Mouse (Mus musculus) kidney, postnatal 10 days (tissue): Measurements from ENCODE around the gene Ptger4.

Experiments
- DNase-seq: peaks from one replicate; pipeline ENCODE4 v3.0.0; 2021; ENCODE audit warnings: mixed read lengths

The Ptger4 gene

DNA sequence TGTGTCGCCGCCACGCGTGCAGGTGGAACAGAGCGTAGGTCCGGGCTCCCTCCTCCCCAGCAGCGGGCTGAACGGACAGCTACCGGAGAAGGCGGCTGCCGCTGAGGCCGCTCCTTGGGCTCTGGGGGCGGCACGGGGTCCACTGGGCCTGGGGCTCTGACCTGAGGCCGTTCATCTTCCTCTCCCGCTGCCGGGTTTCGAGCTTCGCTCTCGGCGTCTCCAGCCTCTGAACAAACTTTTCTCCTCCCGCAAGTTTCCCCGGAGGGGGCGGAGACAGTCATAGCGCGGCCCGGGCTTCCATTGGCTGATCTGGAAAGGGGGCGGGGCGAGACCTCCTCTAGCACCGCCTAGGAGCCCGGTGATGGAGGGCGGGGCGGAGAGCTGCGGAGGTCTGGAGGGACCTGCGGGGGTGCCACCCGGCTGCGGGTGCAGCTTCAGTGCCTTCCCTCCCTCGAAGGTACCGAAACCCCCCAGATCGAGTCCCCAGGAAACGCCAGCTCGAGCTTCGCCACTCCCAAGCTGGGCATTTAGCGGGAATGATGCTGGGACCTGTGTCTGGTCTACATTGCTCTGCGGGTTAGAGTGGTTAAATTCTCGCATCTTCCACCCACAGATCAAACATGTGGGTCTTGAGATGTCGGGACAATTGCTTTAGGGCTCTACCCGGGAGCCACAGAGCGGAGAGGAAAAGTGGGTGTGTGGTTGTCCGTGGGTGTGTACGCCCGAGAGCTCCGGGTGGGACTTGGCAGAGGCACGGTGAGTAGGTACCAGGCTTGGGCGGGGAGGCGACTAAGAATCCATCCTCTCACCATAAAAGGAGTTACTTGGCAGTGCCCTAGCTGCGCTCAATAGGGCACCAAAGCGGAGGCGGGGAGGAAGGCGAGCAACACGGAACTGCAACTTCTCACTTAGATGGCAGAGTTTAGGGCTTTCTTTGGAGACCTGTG is at the start of gene Ptger4:
Gene Ptger4 (minus strand): TSS at position 229 of the 947 bp plus-strand sequence.
- peak; percentile 96 for DNase-seq

DNA sequence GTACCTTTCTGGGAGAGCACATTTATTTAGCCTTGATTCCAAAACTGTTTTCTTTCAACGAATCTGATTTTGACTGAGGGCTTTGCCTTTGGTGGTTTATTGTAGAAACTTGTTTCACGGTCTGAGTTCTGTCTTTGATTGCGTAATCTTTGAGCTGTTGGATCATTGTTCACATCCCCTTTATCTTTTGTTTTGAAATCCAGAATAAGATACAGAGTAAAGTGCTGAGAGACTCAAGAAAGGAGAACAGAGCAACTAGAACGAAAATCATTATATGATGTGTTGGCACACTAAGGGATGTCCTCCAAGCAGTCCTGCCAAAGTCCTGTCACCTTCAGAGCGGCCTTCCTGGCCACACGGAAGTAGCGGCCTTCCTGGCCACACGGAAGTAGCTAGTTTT is 44.4 kb upstream of the Ptger4 start:
- no peak for DNase-seq

DNA sequence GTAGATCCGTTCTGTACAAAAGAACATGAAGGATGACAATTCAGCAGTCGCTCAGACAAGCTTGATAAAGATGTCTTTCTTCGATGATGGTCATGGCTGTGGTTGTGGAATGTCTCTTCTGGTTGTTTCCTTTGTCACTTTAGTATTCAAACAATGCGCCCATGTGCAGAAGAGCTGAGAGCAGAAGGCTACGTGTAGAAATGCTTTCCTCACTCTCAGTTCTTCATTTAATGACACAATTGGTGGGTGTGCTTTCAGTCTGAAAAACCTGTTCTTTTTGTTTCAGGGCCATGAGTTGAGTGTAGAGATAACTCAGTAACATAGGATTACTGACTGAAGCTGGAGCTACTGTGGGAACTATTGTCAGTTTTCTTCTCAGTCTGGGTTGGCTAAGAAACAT is 43.1 kb upstream of the Ptger4 start:
- no peak for DNase-seq

DNA sequence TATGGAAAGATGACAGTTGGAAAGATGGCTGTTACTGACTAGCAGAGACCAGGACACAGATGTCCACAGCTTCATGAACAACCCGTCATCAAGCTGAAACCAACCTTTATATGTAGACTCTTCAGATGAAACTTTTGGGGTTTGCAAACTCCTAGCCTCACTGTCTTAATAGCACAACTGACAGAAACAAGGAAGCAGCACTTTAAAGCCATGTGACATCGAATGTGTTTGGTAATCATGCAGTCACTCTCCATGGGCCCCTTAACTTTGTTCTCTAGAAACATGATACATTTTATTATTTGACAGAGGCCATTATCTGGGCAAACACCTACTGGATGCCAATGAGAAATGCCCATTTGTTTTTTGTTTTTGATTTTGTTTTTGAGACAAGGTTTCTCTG is 37.3 kb upstream of the Ptger4 start:
- no peak for DNase-seq

DNA sequence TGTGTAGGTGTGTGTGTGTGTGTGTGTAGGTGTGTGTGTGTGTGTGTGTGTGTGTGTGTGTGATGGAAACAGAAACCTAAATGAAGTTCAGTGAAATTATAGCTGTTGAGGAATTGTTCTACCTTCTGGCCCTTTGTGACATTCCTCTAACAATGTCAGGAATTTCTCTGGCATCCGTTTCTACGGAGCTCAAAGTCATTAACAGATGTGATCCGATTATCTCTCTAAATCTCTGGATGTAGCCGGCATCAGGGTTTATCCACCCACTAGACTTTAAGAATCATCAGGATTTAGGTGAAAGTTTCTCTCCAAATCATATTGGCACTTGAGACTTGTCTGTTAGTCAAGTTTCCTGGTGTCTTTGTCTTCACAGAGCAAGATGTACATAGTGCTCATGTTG is 35.8 kb upstream of the Ptger4 start:
- DNase-seq, result no peak

DNA sequence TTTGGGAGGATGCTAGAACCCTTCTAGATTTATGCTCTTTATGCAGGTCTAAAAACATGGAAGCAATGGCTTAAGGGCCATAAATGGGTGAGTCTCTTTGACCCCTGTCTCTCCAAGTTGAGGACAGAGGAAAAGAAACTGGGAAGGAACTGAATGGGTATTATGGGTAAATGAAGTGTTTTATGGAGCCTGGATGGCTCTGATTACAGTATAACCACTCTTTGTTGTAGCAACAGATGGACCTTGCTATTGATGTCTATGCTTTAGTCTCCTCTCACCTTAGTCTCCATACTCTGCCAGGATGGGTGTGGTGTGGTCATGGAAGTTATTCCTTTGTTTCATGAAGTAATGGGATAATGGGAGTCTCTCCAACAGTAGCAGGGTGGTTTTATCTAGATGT is 34.5 kb upstream of the Ptger4 start:
- no peak for DNase-seq

DNA sequence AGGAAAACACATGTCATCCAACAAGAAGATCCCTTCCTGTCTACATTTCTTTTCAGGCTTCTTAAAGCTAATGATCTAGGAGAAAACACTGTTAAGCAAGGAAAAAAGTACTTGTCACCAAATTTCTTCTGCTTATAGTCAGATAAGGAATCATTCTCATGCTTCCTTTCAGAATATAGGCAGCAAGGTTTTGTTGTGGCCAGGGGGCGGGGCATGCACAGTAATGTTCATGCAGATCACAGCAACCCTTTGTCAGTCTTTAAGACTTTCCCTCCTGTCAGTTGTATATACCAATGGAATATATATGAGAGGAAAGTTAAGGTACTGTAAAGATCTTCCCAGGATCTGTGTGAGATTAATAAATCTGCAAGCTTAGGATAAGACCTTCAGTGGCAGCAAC is 30.0 kb upstream of the Ptger4 start:
- DNase-seq, result no peak

DNA sequence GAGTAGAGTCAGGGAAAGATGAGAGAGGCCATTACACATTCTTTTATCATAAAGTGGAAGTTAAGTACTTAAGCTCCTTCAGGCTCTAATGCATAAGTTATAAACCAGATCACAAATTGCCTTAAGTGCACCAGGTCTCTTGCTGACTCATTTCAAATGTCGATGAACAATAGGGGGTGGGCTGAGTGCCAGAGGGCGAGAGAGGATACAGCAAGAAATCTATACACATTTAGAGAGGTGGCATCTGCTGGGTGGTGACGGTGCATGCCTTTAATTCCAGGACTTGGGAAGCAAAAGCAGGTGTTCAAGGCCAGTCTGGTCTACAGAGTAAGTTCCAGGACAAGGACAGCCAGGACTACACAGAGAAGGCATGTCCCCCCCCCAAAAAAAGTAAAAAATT is 22.1 kb upstream of the Ptger4 start:
- DNase-seq, result no peak

DNA sequence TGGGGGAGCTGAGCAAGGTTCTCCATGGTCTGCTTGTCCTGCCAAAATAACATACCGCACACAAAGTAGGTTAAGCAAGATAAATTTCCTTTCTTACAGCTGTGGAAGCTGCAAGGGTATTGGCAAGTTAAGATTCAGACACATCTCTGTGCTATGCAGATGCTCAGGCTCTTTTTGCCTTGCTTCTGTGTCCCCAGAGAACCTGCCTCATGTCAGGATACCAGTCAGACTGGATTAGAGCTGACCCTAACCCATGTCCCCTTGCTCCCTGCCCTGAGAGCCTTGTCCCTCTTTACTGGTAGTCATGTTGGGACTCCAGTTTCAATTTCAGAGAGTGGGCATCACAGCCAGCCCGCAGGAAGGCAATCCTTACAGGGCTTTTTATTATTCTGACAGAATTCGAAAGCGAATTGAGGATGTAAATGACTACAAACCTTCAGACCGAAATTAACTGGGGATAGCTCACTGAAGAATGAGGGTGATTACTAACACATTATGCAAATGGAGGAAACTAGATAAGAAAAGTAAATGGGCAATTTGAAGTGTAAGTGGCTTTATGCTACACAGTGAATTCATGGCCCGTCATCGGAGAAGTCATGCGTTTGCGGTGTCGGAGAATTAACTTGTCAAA is 19.0 kb upstream of the Ptger4 start:
- DNase-seq, result no peak

DNA sequence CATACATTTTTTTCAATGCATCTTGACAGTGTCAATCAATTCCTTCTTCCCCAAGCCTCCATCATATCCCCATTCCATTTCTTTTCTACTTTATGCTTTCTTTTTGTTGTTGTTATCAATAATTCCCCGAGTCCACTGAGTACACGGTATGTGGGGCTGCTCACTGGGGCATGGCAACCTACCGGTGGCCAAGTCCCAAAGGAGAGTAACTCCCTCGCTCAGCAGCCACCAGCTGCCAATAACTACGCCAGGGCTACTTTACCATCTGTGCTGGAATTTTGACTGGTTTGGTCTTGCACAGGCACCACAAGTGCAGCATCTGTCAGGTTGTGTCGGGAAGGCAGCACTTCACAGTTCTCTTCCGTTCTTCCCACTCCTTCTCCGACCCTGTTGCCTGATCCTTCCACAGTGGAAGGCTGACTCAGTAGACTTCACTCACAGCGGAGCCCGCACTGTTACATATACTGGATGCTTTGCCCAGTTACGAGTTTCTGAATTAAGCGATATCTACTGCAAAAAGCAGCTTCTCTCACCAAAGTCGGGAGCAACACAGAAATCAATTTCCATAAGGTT is 18.2 kb upstream of the Ptger4 start:
- DNase-seq, result no peak

DNA sequence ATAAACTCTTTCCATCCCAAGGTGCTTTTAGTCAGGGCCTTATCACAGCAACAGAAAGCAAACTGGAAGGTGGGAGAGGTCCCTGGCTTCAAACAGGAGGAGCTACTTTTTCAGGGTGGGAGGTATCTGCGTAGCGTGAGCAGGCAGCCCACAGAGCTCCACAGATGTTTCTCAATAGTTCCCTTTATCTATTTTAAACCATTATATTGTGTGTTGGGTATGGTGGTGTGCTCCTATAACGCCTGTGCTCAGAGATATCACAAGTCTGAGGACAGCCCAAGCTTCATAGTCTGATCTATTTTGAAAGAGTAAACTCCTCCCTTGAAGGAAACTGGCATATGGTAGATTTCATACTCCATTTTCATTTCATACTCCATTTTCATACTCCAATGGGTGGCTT is 17.0 kb upstream of the Ptger4 start:
- DNase-seq, result no peak

DNA sequence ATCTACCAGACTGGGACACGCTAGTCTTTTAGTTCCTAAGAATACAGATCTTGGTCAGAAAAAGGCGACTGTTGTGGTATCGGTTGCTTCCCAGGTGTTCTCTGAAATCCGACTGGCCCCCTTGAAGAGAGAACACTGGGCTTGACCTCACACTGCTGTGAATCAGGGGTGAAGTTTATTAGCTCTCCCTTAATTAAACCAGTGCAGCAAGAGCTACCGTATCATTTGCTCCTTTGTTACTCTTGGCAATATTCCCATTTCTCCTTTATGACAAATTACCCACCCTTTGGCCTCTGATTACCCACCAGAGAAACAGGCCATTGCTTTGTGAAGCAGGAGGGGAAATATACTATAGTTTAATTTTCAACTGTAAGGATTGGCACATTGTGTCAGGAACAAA is 16.2 kb upstream of the Ptger4 start:
- DNase-seq, result no peak

DNA sequence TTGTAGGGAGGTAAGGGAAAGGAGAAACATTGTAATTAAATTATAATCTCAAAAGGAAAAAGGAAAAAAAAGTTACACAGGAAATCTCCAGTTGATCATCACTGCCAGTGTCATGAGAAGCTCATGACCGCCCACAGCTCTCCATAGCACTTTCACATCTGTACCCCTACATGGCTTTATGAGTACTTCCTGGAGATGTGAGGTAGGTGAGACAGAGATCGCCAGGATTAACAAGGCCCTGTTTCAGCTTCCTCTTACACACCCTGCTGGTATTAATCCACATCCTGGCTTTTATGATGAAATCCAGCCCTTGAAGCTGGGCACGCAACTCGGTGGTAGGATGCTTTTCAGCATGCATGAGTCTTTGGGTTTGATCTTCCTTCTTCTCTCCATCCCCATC is 6.2 kb upstream of the Ptger4 start:
- DNase-seq, result no peak

DNA sequence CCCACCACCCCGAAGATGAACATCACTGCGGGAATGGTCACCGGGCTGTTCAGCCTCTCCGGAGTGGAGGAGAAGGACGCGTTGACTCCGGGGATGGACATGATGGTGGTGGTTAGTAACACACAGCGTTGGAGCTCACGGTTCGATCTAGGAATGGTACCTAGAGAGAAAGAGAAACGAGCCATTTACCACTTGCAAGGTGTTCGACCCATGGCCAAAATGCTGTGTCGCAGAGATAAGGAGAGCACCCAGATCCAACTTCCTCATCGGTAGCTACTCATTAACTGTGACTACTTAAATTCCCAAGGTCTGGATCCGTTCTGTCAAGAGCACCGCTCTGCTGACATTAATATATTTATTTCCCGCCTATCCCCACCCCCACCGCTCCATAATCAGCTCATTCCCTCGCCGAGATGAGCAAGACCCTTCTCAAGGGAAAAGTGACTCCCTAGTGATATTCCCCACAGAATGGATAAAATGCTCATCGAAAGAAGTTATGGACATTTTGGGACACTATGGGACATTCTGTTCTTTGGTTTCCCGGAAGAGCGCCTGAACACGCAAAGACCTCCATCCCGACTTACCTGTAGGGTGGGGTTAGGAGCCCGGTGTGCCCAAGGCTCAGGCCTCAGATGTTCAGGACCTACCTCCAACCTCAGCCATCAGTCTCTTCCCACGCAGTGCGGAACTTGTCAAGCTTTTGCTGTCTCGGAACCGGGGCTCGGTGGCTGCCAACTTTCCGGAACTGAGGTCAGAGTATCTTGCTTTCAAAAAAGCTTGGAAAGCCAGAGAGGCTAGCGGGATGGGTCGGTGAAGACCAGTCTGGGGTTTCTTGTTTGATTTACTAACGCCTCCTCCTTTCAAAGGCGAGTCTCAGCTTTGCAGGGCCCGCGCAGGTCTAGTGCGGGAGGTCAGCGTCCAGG is 690 bp downstream of the Ptger4 start:
- DNase-seq, result peak; percentile 51

DNA sequence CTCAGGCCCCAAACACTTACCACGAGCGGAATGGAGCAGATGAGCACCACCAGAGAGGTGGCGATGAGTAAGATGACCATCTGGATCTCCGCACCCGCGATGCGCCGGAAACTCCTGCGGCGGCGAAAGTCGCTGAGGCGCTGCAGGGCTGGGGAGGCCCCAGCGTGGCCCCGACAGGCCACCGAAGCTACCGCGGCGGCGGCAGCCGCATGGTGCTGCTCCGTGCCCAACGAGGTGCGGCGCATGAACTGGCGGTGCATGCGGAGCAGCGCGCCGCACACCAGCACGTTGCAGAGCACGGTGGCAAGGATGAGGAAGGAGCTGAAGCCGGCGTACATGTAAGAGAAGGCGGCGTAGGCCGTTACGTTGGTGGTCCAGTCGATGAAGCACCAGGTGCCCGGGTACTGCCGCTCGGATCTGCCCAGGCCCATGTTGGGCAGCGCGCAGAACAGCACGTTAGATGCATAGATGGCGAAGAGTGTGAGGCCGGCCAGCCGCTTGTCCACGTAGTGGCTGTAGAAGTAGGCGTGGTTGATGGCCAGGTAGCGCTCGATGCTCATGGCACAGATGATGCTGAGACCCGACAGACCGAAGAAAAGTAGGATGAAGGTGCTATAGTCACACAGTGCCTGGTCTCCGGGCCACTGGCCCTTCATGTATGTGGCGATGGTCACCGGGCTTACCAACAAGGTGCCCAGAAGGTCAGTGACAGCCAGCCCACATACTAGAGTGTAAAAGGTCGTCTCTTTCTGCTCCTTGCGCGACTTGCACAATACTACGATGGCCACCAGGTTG is 1.5 kb downstream of the Ptger4 start:
- peak; percentile 46 for DNase-seq

DNA sequence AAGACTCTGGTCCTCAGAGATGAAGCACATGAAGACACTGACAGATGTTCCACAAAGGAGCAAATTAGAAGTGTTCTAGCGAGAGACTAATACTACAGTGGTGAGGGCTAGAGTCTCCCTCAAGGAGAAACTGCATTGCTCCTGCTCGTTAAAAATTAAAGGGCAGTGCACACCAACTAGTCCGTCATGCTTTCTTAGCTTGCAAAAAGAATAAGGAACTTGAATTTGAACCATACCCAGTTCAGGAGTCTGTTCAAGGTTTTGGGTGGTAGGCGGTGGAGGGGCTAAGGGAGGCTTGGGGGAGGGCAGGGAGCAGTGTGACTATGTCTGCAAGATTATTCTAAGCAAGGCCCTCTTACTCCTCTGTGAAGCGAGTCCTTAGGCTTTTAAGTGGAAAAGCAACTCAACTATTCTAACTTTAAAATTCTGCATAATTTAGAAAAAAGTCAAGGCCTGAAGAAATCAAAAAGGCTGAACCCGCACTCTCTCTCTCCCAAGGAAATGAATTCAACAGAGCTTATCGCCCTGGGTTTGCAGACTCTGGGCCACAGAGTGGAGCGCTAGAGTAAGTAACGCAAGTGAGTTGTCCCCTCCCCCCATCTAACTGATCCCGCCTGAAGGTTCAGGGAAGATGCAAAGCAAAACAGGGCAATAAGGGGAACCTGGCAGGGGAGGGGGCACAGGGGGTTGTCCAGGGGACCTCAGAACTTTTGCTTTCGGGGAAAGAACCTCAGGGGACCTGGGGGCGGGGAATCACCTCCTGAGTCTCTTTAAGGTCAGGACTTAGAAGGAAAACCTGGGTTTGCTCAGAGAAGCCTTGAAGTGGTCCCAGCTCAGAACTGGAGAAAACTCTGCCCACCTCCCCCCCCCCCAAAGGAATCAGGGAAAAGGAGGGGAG is 2.4 kb downstream of the Ptger4 start:
- peak; percentile 77 for DNase-seq

DNA sequence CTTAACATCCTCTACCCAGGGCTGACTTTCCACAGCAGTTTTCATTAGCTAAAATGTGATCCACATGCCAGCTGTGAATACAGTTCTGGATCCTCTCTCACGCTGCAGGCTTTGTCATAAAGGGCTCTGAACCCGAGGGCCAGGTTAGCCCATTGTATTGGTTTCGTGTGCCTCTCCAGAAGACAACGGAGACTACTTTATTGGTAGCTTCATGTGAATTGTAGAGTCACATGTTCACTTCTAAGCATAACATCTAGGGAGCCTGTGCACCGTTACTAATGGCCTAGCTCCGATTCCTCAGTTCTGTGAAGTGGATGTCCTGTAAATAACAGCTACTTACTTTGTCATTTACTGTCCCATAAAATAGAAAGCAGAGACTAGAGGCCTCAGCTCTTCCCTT is 3.6 kb downstream of the Ptger4 start:
- DNase-seq, result no peak

DNA sequence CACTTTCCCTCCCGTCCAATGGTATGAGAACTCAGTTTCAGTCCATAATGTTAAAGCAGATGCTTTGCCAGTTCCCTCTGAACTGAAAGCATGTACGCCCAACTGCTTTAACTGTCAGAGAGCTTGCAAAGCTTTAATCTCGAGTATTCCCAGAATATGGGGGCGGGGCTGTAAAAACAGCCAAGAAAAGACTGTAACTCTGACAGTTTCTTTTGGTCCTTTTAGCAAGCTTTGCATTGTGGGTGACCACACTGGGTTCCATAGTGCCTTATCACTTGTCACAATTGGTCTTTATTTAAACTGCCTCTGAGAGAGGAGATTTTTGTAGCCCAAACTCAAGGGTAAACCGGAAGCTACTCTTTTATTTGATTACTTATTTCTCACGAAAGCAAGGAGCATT is 4.1 kb downstream of the Ptger4 start:
- peak; percentile 45 for DNase-seq

DNA sequence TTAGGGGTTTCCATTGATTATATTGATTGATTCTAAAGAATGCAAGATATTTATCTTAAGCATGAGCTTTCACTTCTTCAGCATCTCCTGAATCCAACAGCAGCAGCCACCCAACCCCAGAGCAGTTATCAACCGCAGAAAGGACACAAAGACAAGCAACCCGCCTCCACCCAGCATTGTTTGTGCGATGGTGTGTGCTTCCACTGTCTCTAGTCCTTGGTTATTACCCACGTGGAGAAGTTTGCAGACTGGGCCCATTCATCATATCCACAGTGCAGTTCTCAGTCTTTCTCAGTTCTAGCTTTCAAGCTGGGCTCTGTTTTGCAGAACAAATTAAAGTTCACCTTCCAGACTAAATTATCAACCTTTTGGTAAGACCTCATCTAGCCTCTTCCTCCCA is 4.6 kb downstream of the Ptger4 start:
- no peak for DNase-seq

DNA sequence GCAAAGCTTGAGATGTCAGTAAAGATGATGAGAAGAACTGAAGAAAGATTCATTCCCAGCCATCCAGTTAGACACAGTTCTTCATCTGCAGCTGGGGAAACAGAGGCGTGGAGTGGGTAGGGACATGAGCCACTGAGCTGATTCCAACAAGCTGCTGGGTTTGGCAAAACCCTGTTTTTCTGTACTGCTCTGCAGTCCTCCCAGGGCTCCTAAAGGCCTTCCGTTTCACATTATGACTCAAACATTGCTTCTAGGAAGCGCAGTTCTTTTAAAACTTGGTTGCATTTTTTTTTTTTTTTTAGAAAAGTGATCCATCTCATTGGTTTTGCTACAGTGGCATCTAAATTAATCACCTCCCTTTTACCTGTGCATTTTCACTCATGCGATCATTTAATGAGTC is 5.4 kb downstream of the Ptger4 start:
- peak; percentile 32 for DNase-seq

DNA sequence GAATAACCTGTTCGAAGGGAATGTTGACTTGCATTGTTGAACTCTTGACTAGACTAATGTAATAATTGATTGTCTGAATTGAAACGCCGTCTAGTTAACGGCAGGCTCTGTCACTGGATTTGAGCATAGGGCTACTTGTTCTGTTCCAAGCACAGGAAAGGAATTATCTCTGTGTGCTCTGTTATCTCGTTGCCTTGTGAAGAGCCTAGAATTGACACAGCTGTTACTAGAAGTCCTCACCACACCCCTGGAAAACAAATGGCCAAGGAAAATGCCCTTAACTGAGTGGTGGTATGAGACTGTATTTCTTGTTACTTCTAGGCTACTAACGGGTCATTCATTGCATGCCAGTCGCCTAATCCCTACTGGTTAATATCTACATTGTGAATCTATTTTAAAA is 5.9 kb downstream of the Ptger4 start:
- no peak for DNase-seq
